Mouse (Mus musculus) MEL (cell line): Measurements from ENCODE around the gene Olfr902. TPM values are rescaled to one million over a fixed set of nuclear protein-coding genes. Genes with fewer than 3 reads are reported as not detected.

Experiments
- DNase-seq: peaks from one replicate; pipeline ENCODE4 v3.0.0; 2011; ENCODE audit warnings: low read depth, low spot score
- H3K27ac ChIP-seq: 2 replicates; pipeline ENCODE4 v1.5.1; 2012; ENCODE audit warnings: low read depth, mild to moderate bottlenecking, control low read depth, low read length, moderate library complexity; ENCODE audit not compliant: control insufficient read depth
- H3K27me3 ChIP-seq, 2 experiments: fragments of 150-350 bp in 1 of 2; sonication (generic) in 1 of 2; 2 replicates each; pipeline ENCODE4 v1.6.1; 2012; ENCODE audit warnings: low read length in 2 of 2, mild to moderate bottlenecking in 2 of 2, improper control_type of control experiment in 1 of 2, moderate library complexity in 1 of 2; ENCODE audit not compliant: insufficient read depth in 2 of 2, control insufficient read depth in 1 of 2
- H3K36me3 ChIP-seq, 2 experiments: 2 replicates each; pipeline ENCODE4 v1.6.1; 2012 to 2014; ENCODE audit warnings: low read length in 2 of 2, improper control_type of control experiment in 1 of 2, inconsistent platforms in 1 of 2, mild to moderate bottlenecking in 1 of 2; ENCODE audit not compliant: insufficient read depth in 2 of 2, control insufficient read depth in 1 of 2
- H3K4me1 ChIP-seq, 2 experiments: fragments of 150-350 bp in 1 of 2; sonication (generic) in 1 of 2; 2 replicates each; pipeline ENCODE4 v1.6.1; 2012; ENCODE audit warnings: low read length in 2 of 2, improper control_type of control experiment in 1 of 2, mild to moderate bottlenecking in 1 of 2; ENCODE audit not compliant: insufficient read depth in 2 of 2, control insufficient read depth in 1 of 2
- H3K4me3 ChIP-seq, 2 experiments: fragments of 150-350 bp in 1 of 2; sonication (generic) in 1 of 2; 2 replicates each; pipeline ENCODE4 v1.5.1; 2012; ENCODE audit warnings: low read depth in 2 of 2, low read length in 2 of 2, mild to moderate bottlenecking in 2 of 2, moderate library complexity in 2 of 2, control low read depth in 1 of 2, improper control_type of control experiment in 1 of 2; ENCODE audit not compliant: control insufficient read depth in 1 of 2, insufficient read depth in 1 of 2
- H3K79me2 ChIP-seq: 2 replicates; pipeline ENCODE4 v1.6.1; 2012; ENCODE audit warnings: mild to moderate bottlenecking, low read length, moderate library complexity; ENCODE audit not compliant: control insufficient read depth, poor library complexity, insufficient read depth
- H3K9ac ChIP-seq: 2 replicates; pipeline ENCODE4 v1.6.1; 2012; ENCODE audit warnings: low read depth, mild to moderate bottlenecking, control low read depth, low read length, moderate library complexity; ENCODE audit not compliant: control insufficient read depth, poor library complexity, severe bottlenecking
- H3K9me3 ChIP-seq: fragments of 150-350 bp; sonication (generic); replicated peaks from 2 replicates; pipeline ENCODE4 v1.6.1; 2012; ENCODE audit warnings: mild to moderate bottlenecking, low read length, improper control_type of control experiment, moderate library complexity; ENCODE audit not compliant: insufficient read depth
- CHD1 ChIP-seq: IDR thresholded peaks from 2 replicates; pipeline ENCODE4 v1.6.1; 2012; ENCODE audit warnings: low read depth, mild to moderate bottlenecking, inconsistent platforms, low read length, improper control_type of control experiment
- CHD2 ChIP-seq: IDR thresholded peaks from 2 replicates; pipeline ENCODE4 v1.6.1; 2011; ENCODE audit warnings: low read length, improper control_type of control experiment
- CTCF ChIP-seq, 3 experiments: IDR thresholded peaks in 2 of 3; conservative IDR thresholded peaks in 1 of 3; 2 replicates each; pipeline ENCODE4 v1.5.1; 2011 to 2012; ENCODE audit warnings: low read length in 3 of 3, low read depth in 2 of 3, mild to moderate bottlenecking in 2 of 3, improper control_type of control experiment in 1 of 3, inconsistent platforms in 1 of 3, mixed read lengths in 1 of 3, moderate library complexity in 1 of 3; ENCODE audit not compliant: control insufficient read depth in 1 of 3, insufficient read depth in 1 of 3, poor library complexity in 1 of 3, severe bottlenecking in 1 of 3
- E2F4 ChIP-seq: IDR thresholded peaks from 2 replicates; pipeline ENCODE4 v1.6.1; 2011; ENCODE audit warnings: low read depth, low read length, improper control_type of control experiment, borderline replicate concordance
- EP300 ChIP-seq, 2 experiments: IDR thresholded peaks; 2 replicates each; pipeline ENCODE4 v1.6.1; 2011; ENCODE audit warnings: improper control_type of control experiment in 2 of 2, low read length in 2 of 2, low read depth in 1 of 2, mild to moderate bottlenecking in 1 of 2
- ETS1 ChIP-seq: IDR thresholded peaks from 2 replicates; pipeline ENCODE4 v1.6.1; 2012; ENCODE audit warnings: low read depth, mild to moderate bottlenecking, inconsistent platforms, low read length, improper control_type of control experiment, moderate library complexity
- JUND ChIP-seq: IDR thresholded peaks from 2 replicates; pipeline ENCODE4 v1.6.1; 2011; ENCODE audit warnings: low read depth, mild to moderate bottlenecking, improper control_type of control experiment, low read length
- MAFK ChIP-seq: IDR thresholded peaks from 2 replicates; pipeline ENCODE4 v1.6.1; 2011; ENCODE audit warnings: low read depth, mild to moderate bottlenecking, low read length, improper control_type of control experiment, borderline replicate concordance
- MAX ChIP-seq: IDR thresholded peaks from 2 replicates; pipeline ENCODE4 v1.6.1; 2011; ENCODE audit warnings: low read length, improper control_type of control experiment
- MXI1 ChIP-seq: IDR thresholded peaks from 2 replicates; pipeline ENCODE4 v1.6.1; 2011; ENCODE audit warnings: mild to moderate bottlenecking, low read depth, low read length, improper control_type of control experiment
- MYB ChIP-seq: IDR thresholded peaks from 2 replicates; pipeline ENCODE4 v1.6.1; 2011; ENCODE audit warnings: mild to moderate bottlenecking, low read depth, low read length, improper control_type of control experiment
- MYC ChIP-seq: IDR thresholded peaks from 2 replicates; pipeline ENCODE4 v1.6.1; 2011; ENCODE audit warnings: low read depth, mild to moderate bottlenecking, low read length, improper control_type of control experiment, moderate library complexity
- NELFE ChIP-seq: IDR thresholded peaks from 2 replicates; pipeline ENCODE4 v1.6.1; 2011; ENCODE audit warnings: low read depth, low read length, improper control_type of control experiment
- NRF1 ChIP-seq: IDR thresholded peaks from 2 replicates; pipeline ENCODE4 v1.6.1; 2014; ENCODE audit warnings: low read depth, mild to moderate bottlenecking, inconsistent platforms, low read length, improper control_type of control experiment, moderate library complexity; ENCODE audit not compliant: poor library complexity, insufficient read depth, severe bottlenecking
- POLR2A ChIP-seq, 2 experiments: IDR thresholded peaks; 2 replicates each; pipeline ENCODE4 v1.6.1; 2011 to 2012; ENCODE audit warnings: low read length in 2 of 2, mild to moderate bottlenecking in 2 of 2, control low read depth in 1 of 2, improper control_type of control experiment in 1 of 2, low read depth in 1 of 2, moderate library complexity in 1 of 2; ENCODE audit not compliant: control insufficient read depth in 1 of 2, insufficient read depth in 1 of 2, poor library complexity in 1 of 2
- SIN3A ChIP-seq: IDR thresholded peaks from 2 replicates; pipeline ENCODE4 v1.6.1; 2012; ENCODE audit warnings: low read length, improper control_type of control experiment, inconsistent platforms
- SMC3 ChIP-seq: IDR thresholded peaks from 2 replicates; pipeline ENCODE4 v1.6.1; 2011; ENCODE audit warnings: low read depth, low read length, improper control_type of control experiment
- TAL1 ChIP-seq: IDR thresholded peaks from 2 replicates; pipeline ENCODE4 v1.6.1; 2012; ENCODE audit warnings: mild to moderate bottlenecking, inconsistent platforms, low read length, moderate library complexity, mixed read lengths
- TBP ChIP-seq: IDR thresholded peaks from 2 replicates; pipeline ENCODE4 v1.8.0; 2011; ENCODE audit warnings: low read depth, low read length, improper control_type of control experiment
- UBTF ChIP-seq: IDR thresholded peaks from 2 replicates; pipeline ENCODE4 v1.6.1; 2012; ENCODE audit warnings: low read depth, mild to moderate bottlenecking, inconsistent platforms, low read length, improper control_type of control experiment, moderate library complexity, borderline replicate concordance; ENCODE audit not compliant: insufficient read depth
- USF1 ChIP-seq: IDR thresholded peaks from 2 replicates; pipeline ENCODE4 v1.6.1; 2014; ENCODE audit warnings: low read depth, mild to moderate bottlenecking, inconsistent platforms, low read length, improper control_type of control experiment, moderate library complexity
- USF2 ChIP-seq, 2 experiments: IDR thresholded peaks; 2 replicates each; pipeline ENCODE4 v1.6.1; 2011 to 2012; ENCODE audit warnings: improper control_type of control experiment in 2 of 2, low read length in 2 of 2, borderline replicate concordance in 1 of 2, inconsistent platforms in 1 of 2, low read depth in 1 of 2, mild to moderate bottlenecking in 1 of 2; ENCODE audit not compliant: insufficient read depth in 1 of 2
- polyA plus RNA-seq, 2 experiments: library from polyadenylated mRNA; stranded (reverse) in 1 of 2; unstranded in 1 of 2; fragments of >175 nt in 1 of 2; fragments of >200 nt in 1 of 2; gene quantifications; 2 replicates each; pipeline versions ENCODE4 v1.2.1 to v1.2.4; 2012; ENCODE audit warnings: low replicate concordance in 2 of 2, low read depth in 1 of 2; ENCODE audit not compliant: insufficient read length in 2 of 2, insufficient read depth in 1 of 2, missing spikeins in 1 of 2
- total RNA-seq: library from RNA; depleted of rRNA; stranded (reverse); fragments of 300-350 nt; gene quantifications from 2 replicates; pipeline ENCODE4 v1.2.3, GENCODE M21; 2012

Gene Olfr902
- total and polyA plus RNA-seq, 3 experiments: not detected

DNA sequence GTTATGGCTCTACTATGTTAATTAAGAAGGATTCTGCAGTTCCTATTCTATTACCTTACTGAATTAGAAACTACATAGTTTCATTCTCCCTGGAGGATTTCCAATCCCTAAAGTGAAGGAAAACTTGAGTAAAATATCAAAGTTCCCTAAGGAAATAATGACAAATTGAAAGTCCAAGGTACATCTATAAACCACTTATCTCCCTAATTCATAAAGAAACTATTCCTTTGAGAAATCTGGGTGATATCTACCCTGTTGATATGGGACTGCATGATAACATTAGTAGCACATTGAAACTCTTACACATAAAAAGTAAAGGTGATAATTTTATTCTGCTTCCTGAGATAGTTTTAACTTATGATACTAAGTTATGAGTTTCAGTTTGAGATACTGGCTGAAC, 23.4 kb downstream of the Olfr902 start, which contains the start of gene Olfr905:
Olfr905 (plus strand) TSS at position 301 of the 400 bp plus-strand sequence.
- Histone ChIP-seq H3K9me3 (no peaks in the 10 kb centered on the region), H3K79me2 (no peaks in the 10 kb centered on the region), H3K4me3 (no peak within 1 kb of the TSS), H3K27ac (no peak within 1 kb of the TSS), H3K27me3 (no peaks in the 10 kb centered on the region), H3K36me3 (no peaks in the 10 kb centered on the region), H3K9ac (no peak within 1 kb of the TSS), H3K4me1 (no peaks in the 10 kb centered on the region)
- DNase-seq: no peak
- TF ChIP-seq UBTF (no peak), CTCF (IDR thresholded peaks at IDR 0.05 in 2 of 3, conservative IDR thresholded peaks at IDR 0.05 in 1 of 3; ENCODE audit: control insufficient read depth in 1 of 3, insufficient read depth in 1 of 3, low read depth in 2 of 3, low read length in 3 of 3, poor library complexity in 1 of 3, severe bottlenecking in 1 of 3) (no peak), NRF1 (no peak), NELFE (no peak), MAX (no peak), MYB (no peak), E2F4 (no peak), POLR2A (IDR thresholded peaks at IDR 0.05; ENCODE audit: control insufficient read depth in 1 of 2, insufficient read depth in 1 of 2, low read depth in 1 of 2, low read length in 2 of 2, poor library complexity in 1 of 2) (no peak), USF1 (no peak), JUND (no peak), MYC (no peak), CHD2 (no peak), MXI1 (no peak), USF2 (IDR thresholded peaks at IDR 0.05; ENCODE audit: borderline replicate concordance in 1 of 2, insufficient read depth in 1 of 2, low read depth in 1 of 2, low read length in 2 of 2) (no peak)

GRCm38 (mm10) chr9:38486785-38487184, 39.3 kb downstream of the Olfr902 start, which contains the start of gene Olfr906:
Gene Olfr906 (plus strand): TSS chr9:38487085.
- no peak within 1 kb of the TSS for H3K9ac ChIP-seq
- no peak within 1 kb of the TSS for H3K27ac ChIP-seq
- H3K4me3 ChIP-seq: no peak within 1 kb of the TSS
- H3K4me1 ChIP-seq: no peaks in the 10 kb centered on the region
- H3K36me3 ChIP-seq: no peaks in the 10 kb centered on the region
- DNase-seq: no peak
- no peaks in the 10 kb centered on the region for H3K27me3 ChIP-seq
- no peaks in the 10 kb centered on the region for H3K9me3 ChIP-seq
- H3K79me2 ChIP-seq: no peaks in the 10 kb centered on the region
- TF ChIP-seq TAL1 (no peak), E2F4 (no peak), EP300 (IDR thresholded peaks at IDR 0.05; ENCODE audit: low read depth in 1 of 2, low read length in 2 of 2) (no peak), SIN3A (no peak), MAFK (no peak), MYB (no peak), ETS1 (no peak), CHD1 (no peak), CHD2 (no peak), MXI1 (no peak), TBP (no peak), SMC3 (no peak), NRF1 (no peak)
